Mouse (Mus musculus) liver, embryonic 15.5 days (tissue): ENCODE results near the gene Cldn9. TPM values are rescaled to one million over a fixed set of nuclear protein-coding genes. Genes with fewer than 3 reads are reported as not detected.
A peak's percentile ranks its signal among the peaks of the same experiment; 100 is the strongest.

Experiments
- ATAC-seq: fragments of 200-750 bp; cut with Nextera tagmentation; 2 replicates; pipeline ENCODE4 v1.8.0; 2017; ENCODE audit warnings: moderate number of reproducible peaks, mild to moderate bottlenecking, moderate library complexity; ENCODE audit not compliant: insufficient read depth
- H3K27ac ChIP-seq: fragments of 300-500 bp; sonication (generic); replicated peaks from 2 replicates; pipeline ENCODE4 v1.5.1; 2015; ENCODE audit warnings: mild to moderate bottlenecking, inconsistent platforms
- H3K27me3 ChIP-seq: fragments of 300-500 bp; sonication (generic); 2 replicates; pipeline ENCODE4 v1.6.1; 2015; ENCODE audit warnings: mild to moderate bottlenecking, inconsistent platforms
- H3K36me3 ChIP-seq: fragments of 300-500 bp; sonication (generic); replicated peaks from 2 replicates; pipeline ENCODE4 v1.6.1; 2015; ENCODE audit warnings: moderate library complexity, mild to moderate bottlenecking, inconsistent platforms
- H3K4me1 ChIP-seq: fragments of 300-500 bp; sonication (generic); replicated peaks from 2 replicates; pipeline ENCODE4 v1.6.1; 2015; ENCODE audit warnings: inconsistent platforms
- H3K4me2 ChIP-seq: fragments of 300-500 bp; sonication (generic); 2 replicates; pipeline ENCODE4 v1.6.1; 2015; ENCODE audit warnings: moderate library complexity, mild to moderate bottlenecking, inconsistent platforms
- H3K4me3 ChIP-seq: fragments of 300-500 bp; sonication (generic); replicated peaks from 2 replicates; pipeline ENCODE4 v1.5.1; 2015; ENCODE audit warnings: mild to moderate bottlenecking, inconsistent platforms
- H3K9ac ChIP-seq: fragments of 300-500 bp; sonication (generic); 2 replicates; pipeline ENCODE4 v1.6.1; 2015; ENCODE audit warnings: moderate library complexity, mild to moderate bottlenecking, inconsistent platforms
- H3K9me3 ChIP-seq: fragments of 300-500 bp; sonication (generic); replicated peaks from 2 replicates; pipeline ENCODE4 v1.6.1; 2016; ENCODE audit warnings: inconsistent platforms
- WGBS: fragments of 180-500 bp; shearing (Covaris S2); methylation state at CpG from one replicate; pipeline ENCODE4 v1.1.7; 2015; ENCODE audit warnings: mixed read lengths; ENCODE audit not compliant: insufficient replicate concordance; 5-methylcytosine and 5-hydroxymethylcytosine counted together
- polyA plus RNA-seq: library from polyadenylated mRNA; unstranded; fragments of >200 nt; fragmentation: Nextera tagmentation; extraction: Ambion mirVana; gene quantifications from 2 replicates; pipeline ENCODE4 v1.2.1, GENCODE M21; 2015

Cldn9 gene
- polyA plus RNA-seq, 1 experiment from 2014 or later, result not detected

GRCm38 (mm10) chr17:23705525-23706104, 21.8 kb upstream of the Cldn9 start:
- Histone ChIP-seq H3K4me3 (no peak overlapping the region), H3K36me3 (no peaks in the 10 kb centered on the region), H3K27ac (no peak overlapping the region), H3K9ac (no peak overlapping the region), H3K4me1 (no peaks in the 10 kb centered on the region), H3K9me3 (no peaks in the 10 kb centered on the region), H3K27me3 (peaks cover 61% of the 10 kb centered on the region), H3K4me2 (no peak overlapping the region)
- WGBS, result 68% methylated on average over 7 of the region's 7 CpGs
- no peak for ATAC-seq

- ATAC-seq, result no peak
- H3K9me3 ChIP-seq, result no peaks in the 10 kb centered on the region
- H3K4me2 ChIP-seq, result no peak overlapping the region
- H3K4me1 ChIP-seq, result peaks cover under 1% of the 10 kb centered on the region; the same call in 1 of the 2 replicates
- no peak overlapping the region for H3K27ac ChIP-seq
- WGBS, result 53% methylated on average over 7 of the region's 7 CpGs
- H3K4me3 ChIP-seq, result no peak overlapping the region
- H3K9ac ChIP-seq, result no peak overlapping the region
- H3K36me3 ChIP-seq, result no peaks in the 10 kb centered on the region
- H3K27me3 ChIP-seq, result peaks cover 61% of the 10 kb centered on the region
Observed at GRCm38 (mm10) chr17:23704741-23705140, 20.9 kb upstream of the Cldn9 start.

GRCm38 (mm10) chr17:23703301-23703700, 19.5 kb upstream of the Cldn9 start:
- no peak for ATAC-seq
- Histone ChIP-seq H3K9ac (no peak overlapping the region), H3K36me3 (no peaks in the 10 kb centered on the region), H3K4me2 (no peak overlapping the region), H3K9me3 (no peaks in the 10 kb centered on the region), H3K4me1 (peaks cover 9% of the 10 kb centered on the region), H3K4me3 (no peak overlapping the region), H3K27ac (no peak overlapping the region), H3K27me3 (peaks cover 73% of the 10 kb centered on the region)
- whole genome bisulfite sequencing, result 67% methylated on average over 9 of the region's 9 CpGs

GRCm38 (mm10) chr17:23700079-23700478, 16.3 kb upstream of the Cldn9 start:
- 2% methylated on average over 25 of the region's 28 CpGs for WGBS
- peaks cover 87% of the 10 kb centered on the region for H3K27me3 ChIP-seq
- H3K9me3 ChIP-seq, result no peaks in the 10 kb centered on the region
- H3K4me3 ChIP-seq, result peak overlapping the region; percentile 60
- peak overlapping the region; percentile 89 for H3K4me2 ChIP-seq
- peak; percentile 84 for ATAC-seq
- H3K36me3 ChIP-seq, result no peaks in the 10 kb centered on the region
- H3K27ac ChIP-seq, result no peak overlapping the region
- H3K4me1 ChIP-seq, result peaks cover 9% of the 10 kb centered on the region
- H3K9ac ChIP-seq, result no peak overlapping the region

GRCm38 (mm10) chr17:23699131-23700077, 15.6 kb upstream of the Cldn9 start:
- peak overlapping the region; percentile 27; the same call in 1 of the 2 replicates for H3K9ac ChIP-seq
- no peak overlapping the region for H3K27ac ChIP-seq
- WGBS, result under 1% methylated on average over 92 of the region's 101 CpGs
- H3K36me3 ChIP-seq, result no peaks in the 10 kb centered on the region
- H3K9me3 ChIP-seq, result no peaks in the 10 kb centered on the region
- peaks cover 9% of the 10 kb centered on the region for H3K4me1 ChIP-seq
- peaks cover 87% of the 10 kb centered on the region for H3K27me3 ChIP-seq
- H3K4me2 ChIP-seq, result peak overlapping the region; percentile 89
- peak overlapping the region; percentile 60 for H3K4me3 ChIP-seq
- ATAC-seq, result peak; percentile 37

- no peaks in the 10 kb centered on the region for H3K9me3 ChIP-seq
- no peak overlapping the region for H3K27ac ChIP-seq
- ATAC-seq, result no peak
- H3K4me2 ChIP-seq, result no peak overlapping the region
- H3K9ac ChIP-seq, result no peak overlapping the region
- 30% methylated on average over 3 of the region's 3 CpGs for WGBS
- no peak overlapping the region for H3K4me3 ChIP-seq
- H3K4me1 ChIP-seq, result peaks cover 9% of the 10 kb centered on the region
- H3K27me3 ChIP-seq, result peaks cover 79% of the 10 kb centered on the region
- no peaks in the 10 kb centered on the region for H3K36me3 ChIP-seq
Observed at GRCm38 (mm10) chr17:23695801-23696200, 12.0 kb upstream of the Cldn9 start.

- Histone ChIP-seq H3K9ac (no peak overlapping the region), H3K4me3 (no peak overlapping the region), H3K4me1 (peaks cover 6% of the 10 kb centered on the region), H3K27ac (no peak overlapping the region), H3K9me3 (no peaks in the 10 kb centered on the region), H3K36me3 (no peaks in the 10 kb centered on the region), H3K27me3 (peaks cover 66% of the 10 kb centered on the region), H3K4me2 (no peak overlapping the region)
- no peak for ATAC-seq
- 31% methylated on average over 1 of the region's 1 CpGs for WGBS
Observed at GRCm38 (mm10) chr17:23694491-23694890, 10.7 kb upstream of the Cldn9 start.

GRCm38 (mm10) chr17:23683226-23683625, 600 bp downstream of the Cldn9 start:
- 24% methylated on average over 15 of the region's 15 CpGs for WGBS
- H3K27me3 ChIP-seq, result peaks cover 72% of the 10 kb centered on the region
- no peak overlapping the region for H3K27ac ChIP-seq
- no peak overlapping the region for H3K9ac ChIP-seq
- no peak overlapping the region for H3K4me2 ChIP-seq
- no peak overlapping the region for H3K4me3 ChIP-seq
- H3K9me3 ChIP-seq, result no peaks in the 10 kb centered on the region
- no peak for ATAC-seq
- 0 out of 2 replicates have a peak, but pooled peaks cover 4% of the 10 kb centered on the region for H3K4me1 ChIP-seq
- H3K36me3 ChIP-seq, result no peaks in the 10 kb centered on the region

- Histone ChIP-seq H3K9me3 (no peaks in the 10 kb centered on the region), H3K4me2 (no peak overlapping the region), H3K4me1 (peaks cover 9% of the 10 kb centered on the region), H3K4me3 (no peak overlapping the region), H3K27ac (no peak overlapping the region), H3K9ac (no peak overlapping the region), H3K27me3 (peaks cover 79% of the 10 kb centered on the region), H3K36me3 (no peaks in the 10 kb centered on the region)
- WGBS, result 46% methylated on average over 3 of the region's 3 CpGs
- no peak for ATAC-seq
Observed at GRCm38 (mm10) chr17:23682530-23682929, 1.3 kb downstream of the Cldn9 start.

GRCm38 (mm10) chr17:23682092-23682491, 1.7 kb downstream of the Cldn9 start:
- H3K27me3 ChIP-seq, result peaks cover 84% of the 10 kb centered on the region
- ATAC-seq, result no peak
- H3K4me1 ChIP-seq, result peaks cover 14% of the 10 kb centered on the region
- H3K36me3 ChIP-seq, result no peaks in the 10 kb centered on the region
- H3K27ac ChIP-seq, result no peak overlapping the region
- whole genome bisulfite sequencing, result 43% methylated on average over 4 of the region's 4 CpGs
- no peak overlapping the region for H3K4me2 ChIP-seq
- H3K9ac ChIP-seq, result no peak overlapping the region
- no peaks in the 10 kb centered on the region for H3K9me3 ChIP-seq
- no peak overlapping the region for H3K4me3 ChIP-seq

GRCm38 (mm10) chr17:23681086-23681485, 2.7 kb downstream of the Cldn9 start:
- H3K4me2 ChIP-seq, result no peak overlapping the region
- no peaks in the 10 kb centered on the region for H3K36me3 ChIP-seq
- no peak overlapping the region for H3K9ac ChIP-seq
- no peak for ATAC-seq
- peaks cover 24% of the 10 kb centered on the region for H3K4me1 ChIP-seq
- peaks cover 94% of the 10 kb centered on the region for H3K27me3 ChIP-seq
- 52% methylated on average over 10 of the region's 10 CpGs for WGBS
- H3K27ac ChIP-seq, result no peak overlapping the region
- H3K9me3 ChIP-seq, result no peaks in the 10 kb centered on the region
- H3K4me3 ChIP-seq, result no peak overlapping the region
